Mouse (Mus musculus): Measurements from ENCODE around the gene Tbc1d1. TPM values are rescaled to one million over a fixed set of nuclear protein-coding genes. Genes with fewer than 3 reads are reported as not detected.
"Not testable (repeated sequence)": the region's sequence is repeated elsewhere in the genome, so short reads cannot be mapped to it uniquely, and the experiment has no call there.

The Tbc1d1 gene
- total and polyA plus RNA-seq, 2 experiments: 2.2 to 8.1 TPM

GRCm38 (mm10) chr5:64358639-64359584 is 202.8 kb downstream of the Tbc1d1 start:
- 88% methylated on average over 18 of the region's 18 CpGs for WGBS
- Histone ChIP-seq H3K27ac (replicated peaks; ENCODE audit: insufficient read depth, low read depth, low read length) (no peak overlapping the region), H3K4me3 (ENCODE audit: insufficient read depth, low read depth, low read length) (no peak overlapping the region), H3K36me3 (ENCODE audit: control insufficient read depth, insufficient read depth, low read length) (no peaks in the 10 kb centered on the region), H3K9ac (ENCODE audit: low read depth, low read length) (no peak overlapping the region), H3K27me3 (ENCODE audit: control insufficient read depth, insufficient read depth, low read length) (no peaks in the 10 kb centered on the region), H3K4me1 (ENCODE audit: control insufficient read depth, insufficient read depth, low read length) (peaks cover 2% of the 10 kb centered on the region; the same call in 1 of the 2 replicates), H3K79me2 (ENCODE audit: control insufficient read depth, insufficient read depth, low read length) (no peaks in the 10 kb centered on the region)
- no peak for DNase-seq (ENCODE audit: extremely low read depth, low read depth, low spot score)
- TF ChIP-seq POLR2A (IDR thresholded peaks at IDR 0.05; ENCODE audit: extremely low read depth, insufficient read depth, low read length) (no peak), CTCF (IDR thresholded peaks at IDR 0.05; ENCODE audit: low read depth, low read length) (no peak)

- H3K27ac ChIP-seq (replicated peaks; ENCODE audit: insufficient read depth, low read depth, low read length): peak overlapping the region; percentile 44
- no peak for TF ChIP-seq POLR2A (IDR thresholded peaks at IDR 0.05; ENCODE audit: extremely low read depth, insufficient read depth, low read length)
- TF ChIP-seq CTCF (IDR thresholded peaks at IDR 0.05; ENCODE audit: low read depth, low read length): no peak
- 85% methylated on average over 8 of the region's 8 CpGs for WGBS
- 0 out of 2 replicates have a peak, but pooled peaks cover 2% of the 10 kb centered on the region for H3K4me1 ChIP-seq (ENCODE audit: control insufficient read depth, insufficient read depth, low read length)
- no peaks in the 10 kb centered on the region for H3K36me3 ChIP-seq (ENCODE audit: control insufficient read depth, insufficient read depth, low read length)
- no peaks in the 10 kb centered on the region for H3K27me3 ChIP-seq (ENCODE audit: control insufficient read depth, insufficient read depth, low read length)
- no peak overlapping the region for H3K4me3 ChIP-seq (ENCODE audit: insufficient read depth, low read depth, low read length)
- H3K9ac ChIP-seq (ENCODE audit: low read depth, low read length): no peak overlapping the region
- no peak for DNase-seq (ENCODE audit: extremely low read depth, low read depth, low spot score)
- H3K79me2 ChIP-seq (ENCODE audit: control insufficient read depth, insufficient read depth, low read length): no peaks in the 10 kb centered on the region
Measured at GRCm38 (mm10) chr5:64360147-64360875, 204.2 kb downstream of the Tbc1d1 start.

- not testable (repeated sequence) for DNase-seq (ENCODE audit: extremely low read depth, low read depth, low spot score); H3K4me1 ChIP-seq (ENCODE audit: control insufficient read depth, insufficient read depth, low read length)
Measured at GRCm38 (mm10) chr5:64360876-64361268, 204.8 kb downstream of the Tbc1d1 start.

GRCm38 (mm10) chr5:64363859-64364406 is 207.8 kb downstream of the Tbc1d1 start:
- no peak overlapping the region for H3K27ac ChIP-seq (replicated peaks; ENCODE audit: insufficient read depth, low read depth, low read length)
- 95% methylated on average over 5 of the region's 5 CpGs for WGBS
- no peak overlapping the region for H3K9ac ChIP-seq (ENCODE audit: low read depth, low read length)
- no peak overlapping the region for H3K4me3 ChIP-seq (ENCODE audit: insufficient read depth, low read depth, low read length)
- no peak for TF ChIP-seq CTCF (IDR thresholded peaks at IDR 0.05; ENCODE audit: low read depth, low read length)
- no peak for TF ChIP-seq POLR2A (IDR thresholded peaks at IDR 0.05; ENCODE audit: extremely low read depth, insufficient read depth, low read length)
- H3K36me3 ChIP-seq (ENCODE audit: control insufficient read depth, insufficient read depth, low read length): no peaks in the 10 kb centered on the region
- H3K4me1 ChIP-seq (ENCODE audit: control insufficient read depth, insufficient read depth, low read length): peaks cover 6% of the 10 kb centered on the region; the same call in 1 of the 2 replicates
- no peaks in the 10 kb centered on the region for H3K79me2 ChIP-seq (ENCODE audit: control insufficient read depth, insufficient read depth, low read length)
- H3K27me3 ChIP-seq (ENCODE audit: control insufficient read depth, insufficient read depth, low read length): no peaks in the 10 kb centered on the region
- no peak for DNase-seq (ENCODE audit: extremely low read depth, low read depth, low spot score)

More at GRCm38 (mm10) chr5:64360876-64361268, 204.8 kb downstream of the Tbc1d1 start:
- not testable (repeated sequence) for H3K79me2 ChIP-seq (ENCODE audit: control insufficient read depth, insufficient read depth, low read length); H3K9ac ChIP-seq (ENCODE audit: low read depth, low read length); H3K4me3 ChIP-seq (ENCODE audit: insufficient read depth, low read depth, low read length); H3K27me3 ChIP-seq (ENCODE audit: control insufficient read depth, insufficient read depth, low read length); H3K27ac ChIP-seq (replicated peaks; ENCODE audit: insufficient read depth, low read depth, low read length); H3K36me3 ChIP-seq (ENCODE audit: control insufficient read depth, insufficient read depth, low read length)

GRCm38 (mm10) chr5:64364432-64365125 is 208.5 kb downstream of the Tbc1d1 start:
- H3K4me1 ChIP-seq (ENCODE audit: control insufficient read depth, insufficient read depth, low read length): peaks cover 6% of the 10 kb centered on the region; the same call in 1 of the 2 replicates
- no peaks in the 10 kb centered on the region for H3K27me3 ChIP-seq (ENCODE audit: control insufficient read depth, insufficient read depth, low read length)
- no peak overlapping the region for H3K27ac ChIP-seq (replicated peaks; ENCODE audit: insufficient read depth, low read depth, low read length)
- TF ChIP-seq CTCF (IDR thresholded peaks at IDR 0.05; ENCODE audit: low read depth, low read length) (no peak), POLR2A (IDR thresholded peaks at IDR 0.05; ENCODE audit: extremely low read depth, insufficient read depth, low read length) (no peak)
- no peaks in the 10 kb centered on the region for H3K79me2 ChIP-seq (ENCODE audit: control insufficient read depth, insufficient read depth, low read length)
- 86% methylated on average over 7 of the region's 7 CpGs for WGBS
- no peaks in the 10 kb centered on the region for H3K36me3 ChIP-seq (ENCODE audit: control insufficient read depth, insufficient read depth, low read length)
- H3K9ac ChIP-seq (ENCODE audit: low read depth, low read length): no peak overlapping the region
- no peak for DNase-seq (ENCODE audit: extremely low read depth, low read depth, low spot score)
- H3K4me3 ChIP-seq (ENCODE audit: insufficient read depth, low read depth, low read length): no peak overlapping the region

All from liver, adult 2 months (tissue).